Mouse (Mus musculus) thymus, postnatal 10 days (tissue): Measurements from ENCODE around the gene Psenen.

ENCODE experiments used
- DNase-seq, 2 experiments: peaks; one replicate each; pipeline ENCODE4 v3.0.0; 2021; ENCODE audit warnings: low spot score in 2 of 2

The Psenen gene

DNA sequence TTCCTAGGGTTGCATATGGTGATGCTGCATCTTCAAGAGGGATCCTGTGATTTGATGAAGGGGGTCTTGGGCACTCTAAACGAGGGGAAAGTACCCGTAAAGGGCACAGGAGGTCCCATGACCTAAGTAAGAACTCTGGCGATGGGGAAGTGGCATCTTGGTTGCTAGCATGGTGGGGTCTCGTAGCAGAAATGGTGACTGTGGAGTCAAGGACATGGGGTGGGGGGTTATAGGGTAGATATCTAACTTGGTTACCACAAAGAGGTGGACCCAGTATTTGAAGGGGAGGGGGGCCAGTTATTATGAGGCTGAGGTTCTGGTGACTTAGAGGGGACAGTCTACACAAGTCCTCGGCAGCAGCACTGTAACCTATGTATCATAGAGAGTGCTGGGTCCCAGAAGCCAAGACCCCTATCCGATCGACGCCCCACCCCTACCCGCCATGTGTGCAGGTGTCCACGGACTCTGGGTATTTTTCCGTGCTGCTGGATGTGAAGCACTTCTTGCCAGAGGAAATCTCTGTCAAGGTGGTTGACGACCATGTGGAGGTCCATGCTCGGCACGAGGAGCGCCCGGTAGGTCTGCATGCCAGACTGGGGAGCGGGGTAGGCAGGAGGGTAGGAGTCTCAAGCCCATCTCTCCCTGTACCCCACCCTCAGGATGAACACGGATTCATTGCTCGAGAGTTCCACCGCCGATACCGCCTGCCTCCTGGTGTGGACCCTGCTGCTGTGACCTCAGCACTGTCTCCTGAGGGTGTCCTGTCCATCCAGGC, 9.4 kb downstream of the Psenen start:
- DNase-seq, result no peak

GRCm38 (mm10) chr7:30553021-30553589, 10.3 kb downstream of the Psenen start:
- DNase-seq, result peak in 1 of 2 experiments; percentile 34

- peak; percentile 95 for DNase-seq
These were observed 11.1 kb downstream of the Psenen start, which contains the start of the genes Hspb6 and Proser3 for GRCm38 (mm10) chr7:30552102-30553020. Gene Hspb6 (plus strand): TSS chr7:30552178. Gene Proser3 (minus strand): TSS chr7:30552299.

DNA sequence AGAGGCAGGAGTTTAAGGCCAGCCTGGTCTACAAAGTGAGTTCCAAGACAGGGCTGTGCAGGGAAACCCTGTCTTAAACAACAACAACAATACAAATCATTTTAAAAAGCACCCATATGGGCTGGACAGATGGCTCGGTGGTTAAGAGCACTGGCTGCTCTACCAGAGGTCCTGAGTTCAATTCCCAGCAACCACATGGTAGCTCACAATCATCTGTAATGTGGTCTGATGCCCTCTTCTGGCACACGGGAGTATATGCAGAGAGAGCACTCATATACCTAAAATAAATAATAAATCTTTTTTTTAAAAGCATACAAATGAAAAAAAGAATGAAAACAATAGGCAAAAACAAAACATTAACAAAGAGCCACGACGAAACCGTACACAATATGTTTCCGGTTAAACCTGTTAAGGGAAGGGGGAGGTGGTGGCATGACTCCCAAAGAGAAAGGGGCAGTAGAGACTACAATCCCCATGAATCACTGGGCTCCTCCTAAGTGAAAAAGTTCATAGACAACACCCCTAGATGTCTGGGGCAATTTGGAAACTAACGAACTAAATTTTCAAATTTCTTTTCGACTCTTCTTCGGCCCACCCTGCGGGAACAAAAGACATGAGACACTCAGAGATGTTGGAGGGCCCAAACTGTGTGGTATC, 11.9 kb downstream of the Psenen start:
- peak in 1 of 2 experiments; percentile 55 for DNase-seq

- DNase-seq, result no peak
These were observed 12.8 kb downstream of the Psenen start for GRCm38 (mm10) chr7:30550603-30551002.

- no peak for DNase-seq
These were observed 13.5 kb downstream of the Psenen start for GRCm38 (mm10) chr7:30549880-30550279.

DNA sequence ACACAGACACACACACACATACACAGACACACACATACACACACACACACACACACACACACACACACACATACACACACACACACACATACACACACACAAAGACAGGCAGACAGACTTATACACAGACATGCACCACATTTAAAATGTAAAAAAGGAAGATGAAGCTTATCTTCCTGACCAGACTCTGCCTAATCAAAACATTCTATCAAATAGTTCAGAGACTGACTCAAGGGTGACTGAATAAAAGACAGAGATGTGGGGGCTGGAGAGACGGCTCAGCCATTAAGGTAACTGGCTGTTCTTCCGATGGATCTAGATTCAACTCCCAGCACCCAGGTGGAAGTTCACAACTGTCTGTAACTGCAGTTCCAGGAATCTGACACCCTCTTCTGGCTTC, 19.1 kb downstream of the Psenen start:
- DNase-seq, result no peak

DNA sequence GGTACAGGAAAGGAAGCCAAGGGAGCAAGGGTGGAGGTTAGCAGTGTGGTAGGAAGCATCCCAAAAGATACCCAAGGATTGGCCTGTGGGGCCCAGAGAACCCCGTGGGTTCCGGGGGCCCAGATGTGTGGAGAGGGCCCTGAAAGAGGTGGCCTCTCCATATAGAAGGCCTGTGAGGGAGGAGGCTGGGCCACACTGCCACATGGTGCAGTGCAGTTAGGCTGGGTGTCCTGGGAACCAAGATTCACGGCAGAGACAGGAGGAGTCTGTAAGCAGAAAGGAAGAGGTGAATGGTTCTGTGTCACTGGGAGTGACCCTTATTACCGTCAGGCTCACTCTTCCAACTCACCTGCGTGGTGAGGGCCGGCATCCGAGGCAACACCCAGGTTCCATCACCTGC, 22.9 kb downstream of the Psenen start:
- no peak for DNase-seq

DNA sequence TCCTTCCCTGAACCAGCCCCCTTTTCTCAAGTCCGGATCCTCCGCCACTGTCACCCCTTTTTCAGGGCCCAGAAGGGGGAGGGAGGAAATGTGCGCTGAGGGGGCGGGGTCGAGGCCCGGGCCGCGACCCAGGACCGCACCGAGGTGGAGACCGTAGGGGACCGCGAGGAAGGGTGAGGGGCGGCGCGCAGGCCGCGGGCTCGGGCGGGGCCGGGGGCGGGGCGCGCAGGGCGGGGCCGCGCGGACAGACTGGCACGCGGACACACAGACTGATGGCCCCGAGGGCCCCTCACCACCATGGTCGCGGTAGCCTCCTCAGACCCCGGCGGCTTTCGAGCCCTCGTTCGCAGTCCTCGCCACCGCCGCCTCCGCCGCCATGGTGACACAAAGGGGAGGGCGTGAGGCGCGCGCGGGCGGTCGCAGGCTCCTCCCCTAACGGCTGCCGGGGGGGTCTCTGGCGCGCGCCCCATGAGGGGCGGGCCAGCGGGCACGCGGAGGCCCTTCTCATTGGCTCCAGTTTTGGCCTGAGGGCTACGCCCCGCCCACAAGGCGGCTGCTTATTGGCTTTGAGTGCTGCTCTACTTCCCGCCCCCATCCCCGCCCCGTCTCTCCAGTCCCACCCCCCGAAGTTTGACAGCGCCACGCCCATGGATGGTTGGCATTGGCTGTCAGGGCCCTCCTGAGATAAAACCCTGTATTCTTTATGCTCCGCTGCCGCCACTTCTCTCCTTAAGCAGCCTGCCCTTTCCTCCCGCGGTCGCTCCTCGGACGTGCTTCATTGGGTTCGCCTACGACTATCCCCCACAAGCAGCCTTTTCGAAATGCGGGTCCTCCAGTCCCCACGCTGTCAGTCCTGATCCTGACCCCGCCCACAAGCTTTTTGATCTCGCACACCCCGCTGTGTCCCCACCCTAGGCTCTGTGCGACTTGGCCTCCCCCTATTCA, 28.5 kb downstream of the Psenen start, which contains the start of gene Arhgap33:
TSS of gene Arhgap33 (minus strand) at position 428 of the 945 bp plus-strand sequence.
- peak; percentile 97 for DNase-seq

- no peak for DNase-seq
These were observed 29.3 kb downstream of the Psenen start for GRCm38 (mm10) chr7:30533941-30534632.

- no peak for DNase-seq
These were observed 30.5 kb downstream of the Psenen start for GRCm38 (mm10) chr7:30532931-30533330.

GRCm38 (mm10) chr7:30531291-30531815, 32.1 kb downstream of the Psenen start:
- no peak for DNase-seq

GRCm38 (mm10) chr7:30526981-30527380, 36.4 kb downstream of the Psenen start:
- DNase-seq, result no peak

DNA sequence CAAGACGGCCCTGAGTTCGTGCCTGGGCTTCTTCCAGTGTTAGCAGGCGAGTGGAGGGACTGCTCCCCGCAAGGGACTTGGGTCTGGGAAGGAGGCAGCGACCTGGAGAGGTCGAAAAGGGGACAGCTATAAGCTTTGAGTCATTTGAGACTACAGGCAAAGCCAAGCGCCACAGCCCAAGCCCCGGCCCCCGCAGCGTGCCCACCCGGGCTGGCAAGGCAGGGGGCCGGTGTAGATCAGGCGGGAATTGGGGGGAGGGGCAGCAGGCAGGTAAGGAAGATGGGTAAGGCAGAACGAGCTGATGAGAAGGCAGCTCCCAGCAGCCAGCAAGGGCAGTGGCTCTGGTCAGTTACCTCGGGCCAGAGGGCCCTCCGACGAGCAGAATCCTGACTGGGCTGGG, 37.0 kb downstream of the Psenen start:
- DNase-seq, result no peak

- no peak for DNase-seq
These were observed 37.5 kb downstream of the Psenen start for GRCm38 (mm10) chr7:30525954-30526353.

DNA sequence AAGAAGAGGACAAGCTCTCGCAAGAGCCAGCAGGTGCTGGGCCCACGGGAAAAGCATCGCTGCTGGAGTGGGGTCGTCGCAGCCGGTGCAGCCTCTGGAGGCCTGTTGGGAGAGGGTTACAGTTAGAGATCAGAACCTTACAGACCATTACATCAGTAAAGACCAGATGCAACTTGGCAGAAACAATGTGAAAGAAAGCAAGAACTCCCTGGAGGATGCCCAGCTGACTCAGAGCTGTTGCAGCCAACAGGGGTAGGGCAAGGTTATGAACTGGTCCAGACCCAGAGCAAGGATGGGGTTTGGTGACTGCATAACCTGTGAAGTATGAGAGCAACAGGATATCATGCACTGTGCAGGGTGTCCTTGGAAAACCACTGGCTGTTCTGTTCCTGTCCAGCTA, 38.9 kb downstream of the Psenen start:
- no peak for DNase-seq

DNA sequence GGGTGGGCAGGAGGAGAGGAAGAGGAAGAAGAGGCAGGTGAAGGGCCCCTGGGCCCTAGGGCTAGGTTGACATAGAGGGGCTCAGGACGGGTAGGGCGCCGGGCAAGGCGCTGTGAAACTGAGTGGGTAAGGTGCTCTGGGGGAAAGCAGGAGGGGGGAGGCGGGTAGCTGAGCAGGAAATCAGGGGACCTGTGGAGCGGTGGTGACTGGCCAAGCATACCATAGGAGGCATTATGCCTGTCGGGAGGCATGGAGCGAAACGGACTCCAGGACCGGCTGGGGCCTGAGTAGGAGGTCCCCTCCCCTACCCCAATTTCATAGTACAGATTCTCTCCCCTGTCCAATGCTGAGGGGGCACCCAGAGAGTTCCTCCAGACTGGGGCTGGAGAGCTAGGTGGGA, 40.6 kb downstream of the Psenen start:
- no peak for DNase-seq

- no peak for DNase-seq
These were observed 42.6 kb downstream of the Psenen start for GRCm38 (mm10) chr7:30520856-30521255.

GRCm38 (mm10) chr7:30520396-30520795, 43.0 kb downstream of the Psenen start:
- DNase-seq, result no peak

DNA sequence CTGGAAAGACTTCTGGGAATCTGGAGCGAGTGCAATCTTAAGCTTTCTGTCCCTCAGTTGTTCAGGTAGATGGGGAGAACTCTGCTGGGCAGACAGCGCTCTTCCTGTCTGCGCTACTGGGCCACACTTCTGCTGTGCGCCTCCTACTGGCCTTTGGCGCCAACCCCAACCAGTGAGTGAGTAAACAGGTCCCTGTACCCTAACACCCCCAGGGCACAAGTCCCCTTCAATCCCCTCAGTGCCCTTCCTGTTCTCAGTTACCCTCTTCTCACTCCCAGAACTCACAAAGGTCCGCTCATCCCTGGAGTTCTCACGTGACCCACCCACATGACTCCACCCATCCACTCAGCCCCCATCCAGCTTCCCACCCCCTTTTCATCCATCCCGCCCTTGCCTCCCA, 45.1 kb downstream of the Psenen start:
- DNase-seq, result no peak
